Mouse (Mus musculus) forebrain, postnatal 0 days (tissue): ENCODE results near the gene Gm2115. TPM values are rescaled to one million over a fixed set of nuclear protein-coding genes. Genes with fewer than 3 reads are reported as not detected.

ENCODE experiments used
- ATAC-seq: fragments of 200-750 bp; cut with Nextera tagmentation; 2 replicates; pipeline ENCODE4 v1.8.0; 2017; ENCODE audit warnings: mild to moderate bottlenecking, moderate library complexity
- DNase-seq: peaks from one replicate; pipeline ENCODE4 v3.0.0-alpha.2; 2015
- H3K27ac ChIP-seq: fragments of 300-500 bp; sonication (generic); 2 replicates; pipeline ENCODE4 v1.5.1; 2014; ENCODE audit warnings: low read depth, mild to moderate bottlenecking, antibody characterized with exemption, low read length, moderate library complexity, mixed read lengths
- H3K27me3 ChIP-seq: fragments of 300-500 bp; sonication (generic); 2 replicates; pipeline ENCODE4 v1.6.1; 2014; ENCODE audit warnings: mild to moderate bottlenecking, low read length, mixed read lengths; ENCODE audit not compliant: insufficient read depth
- H3K36me3 ChIP-seq: fragments of 300-500 bp; sonication (generic); 2 replicates; pipeline ENCODE4 v1.6.1; 2014; ENCODE audit warnings: mild to moderate bottlenecking, moderate library complexity; ENCODE audit not compliant: insufficient read depth
- H3K4me1 ChIP-seq: fragments of 300-500 bp; sonication (generic); 2 replicates; pipeline ENCODE4 v1.6.1; 2014; ENCODE audit warnings: antibody characterized with exemption; ENCODE audit not compliant: insufficient read depth
- H3K4me2 ChIP-seq: fragments of 300-500 bp; sonication (generic); 2 replicates; pipeline ENCODE4 v1.6.1; 2014; ENCODE audit warnings: low read depth, mild to moderate bottlenecking, moderate library complexity
- H3K4me3 ChIP-seq: fragments of 300-500 bp; sonication (generic); 2 replicates; pipeline ENCODE4 v1.5.1; 2014; ENCODE audit warnings: low read depth, low read length, mixed read lengths
- H3K9ac ChIP-seq: fragments of 300-500 bp; sonication (generic); 2 replicates; pipeline ENCODE4 v1.6.1; 2014; ENCODE audit warnings: mild to moderate bottlenecking
- H3K9me3 ChIP-seq: fragments of 300-500 bp; sonication (generic); 2 replicates; pipeline ENCODE4 v1.6.1; 2016; ENCODE audit warnings: low read length
- CTCF ChIP-seq: sonication (generic); IDR thresholded peaks from 2 replicates; pipeline ENCODE4 v1.5.1; 2016; ENCODE audit warnings: antibody characterized with exemption, control low read depth, low read depth
- WGBS: fragments of 180-500 bp; shearing (Covaris S2); extraction: QIAGEN DNeasy Blood & Tissue Kit; methylation state at CpG from one replicate; pipeline ENCODE4 v1.1.7; 2014; 5-methylcytosine and 5-hydroxymethylcytosine counted together
- polyA plus RNA-seq: library from polyadenylated mRNA; unstranded; fragments of >200 nt; fragmentation: Nextera tagmentation; extraction: Ambion mirVana; gene quantifications from 2 replicates; pipeline ENCODE4 v1.2.1, GENCODE M21; 2015
- total RNA-seq: library from RNA; depleted of rRNA; stranded (reverse); fragments of >200 nt; gene quantifications from 2 replicates; pipeline ENCODE4 v1.2.3, GENCODE M21; 2014; rRNA removed

Gene Gm2115
- 0.71 and 0.85 TPM in 2 replicates for total RNA-seq
- 0.44 and 0.50 TPM in 2 replicates for polyA plus RNA-seq

DNA sequence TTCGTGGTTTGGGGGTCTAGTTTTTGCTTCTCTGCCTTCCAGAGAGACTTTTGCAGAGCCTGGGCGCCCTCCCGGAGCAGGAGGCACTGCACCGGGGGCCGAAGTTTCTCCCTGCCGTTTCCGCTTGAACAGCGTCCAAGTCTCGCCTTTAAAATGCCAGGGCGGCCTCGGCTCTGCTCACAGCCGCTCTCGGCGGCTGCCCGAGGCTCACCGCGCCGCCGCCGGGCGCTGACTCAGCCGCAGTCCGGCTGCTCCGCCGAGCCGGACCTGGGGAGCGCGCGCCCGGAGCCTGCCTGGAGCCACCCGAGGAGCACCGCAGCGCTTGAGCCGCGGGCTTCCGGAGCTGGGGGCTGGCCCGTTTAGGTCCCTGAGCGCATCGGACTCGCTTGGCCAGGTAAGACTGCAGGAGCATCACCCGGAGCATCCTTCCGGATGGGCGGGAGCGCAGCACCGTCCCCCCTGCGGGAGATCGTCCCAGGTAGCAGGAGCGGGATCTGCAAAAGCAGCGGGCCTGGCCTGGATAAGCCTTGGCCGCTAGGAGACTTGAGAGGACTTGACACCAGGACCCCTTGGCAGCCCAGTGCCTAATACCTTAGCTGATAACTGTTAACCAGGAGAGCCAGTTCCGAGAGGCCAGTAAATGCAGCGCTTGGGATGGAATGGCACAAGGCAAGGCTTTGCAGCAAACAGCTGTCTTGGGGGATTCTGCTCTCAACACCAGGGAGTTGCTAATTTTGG is at the start of gene Gm2115:
TSS of gene Gm2115 (plus strand) at position 159 of the 738 bp plus-strand sequence.
- H3K4me3 ChIP-seq = peak within 1 kb of the TSS; percentile 50
- TF ChIP-seq CTCF = 0 out of 2 replicates have a peak, but pooled peaks have one; percentile 10
- DNase-seq (peak; percentile 18), ATAC-seq (peak; percentile 75)
- no peaks in the 10 kb centered on the region for H3K36me3 ChIP-seq
- no peaks in the 10 kb centered on the region for H3K4me1 ChIP-seq
- 1% methylated on average over 52 of the region's 52 CpGs for WGBS
- H3K9me3 ChIP-seq = no peaks in the 10 kb centered on the region
- H3K4me2 ChIP-seq = peak within 1 kb of the TSS; percentile 99
- peak within 1 kb of the TSS; percentile 51 for H3K9ac ChIP-seq
- H3K27ac ChIP-seq = no peak within 1 kb of the TSS
- H3K27me3 ChIP-seq = no peaks in the 10 kb centered on the region

GRCm38 (mm10) chr7:84483447-84484407 is 45.0 kb upstream of the Gm2115 start:
- Histone ChIP-seq H3K27me3 (no peaks in the 10 kb centered on the region), H3K4me2 (no peak overlapping the region), H3K27ac (no peak overlapping the region), H3K9me3 (no peaks in the 10 kb centered on the region), H3K36me3 (no peaks in the 10 kb centered on the region), H3K4me1 (no peaks in the 10 kb centered on the region), H3K4me3 (no peak overlapping the region), H3K9ac (no peak overlapping the region)
- WGBS = 78% methylated on average over 3 of the region's 3 CpGs
- DNase-seq (no peak), ATAC-seq (no peak)
- no peak for TF ChIP-seq CTCF

DNA sequence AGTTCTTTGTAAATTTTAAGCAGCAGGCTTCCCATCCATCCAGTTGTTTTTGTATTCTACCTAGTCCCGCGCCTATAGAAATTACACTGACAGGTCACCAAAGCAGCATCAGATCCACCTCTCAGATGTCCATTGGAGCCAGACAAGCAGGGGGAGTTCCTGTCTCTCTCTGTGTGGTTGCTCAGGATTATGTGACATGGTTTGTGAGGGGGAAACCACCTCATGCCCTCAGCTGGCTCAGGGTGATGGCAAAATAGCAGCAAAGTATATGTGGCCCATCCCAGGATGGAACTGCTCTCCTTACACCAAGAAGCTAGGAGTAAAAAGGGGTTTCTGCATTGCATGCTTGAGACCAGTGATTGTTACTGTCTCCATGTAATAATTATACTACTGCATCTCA is 42.3 kb upstream of the Gm2115 start:
- no peaks in the 10 kb centered on the region for H3K9me3 ChIP-seq
- H3K4me2 ChIP-seq = no peak overlapping the region
- DNase-seq (no peak), ATAC-seq (no peak)
- no peaks in the 10 kb centered on the region for H3K27me3 ChIP-seq
- H3K36me3 ChIP-seq = no peaks in the 10 kb centered on the region
- no peak overlapping the region for H3K27ac ChIP-seq
- TF ChIP-seq CTCF = no peak
- H3K4me3 ChIP-seq = no peak overlapping the region
- H3K9ac ChIP-seq = no peak overlapping the region
- WGBS = 95% methylated on average over 2 of the region's 2 CpGs
- H3K4me1 ChIP-seq = no peaks in the 10 kb centered on the region

GRCm38 (mm10) chr7:84503163-84503562 is 25.6 kb upstream of the Gm2115 start:
- H3K4me1 ChIP-seq = no peaks in the 10 kb centered on the region
- H3K27ac ChIP-seq = no peak overlapping the region
- H3K9ac ChIP-seq = no peak overlapping the region
- 100% methylated on average over 1 of the region's 1 CpGs for WGBS
- no peaks in the 10 kb centered on the region for H3K36me3 ChIP-seq
- DNase-seq (no peak), ATAC-seq (no peak)
- H3K9me3 ChIP-seq = no peaks in the 10 kb centered on the region
- H3K27me3 ChIP-seq = no peaks in the 10 kb centered on the region
- H3K4me2 ChIP-seq = no peak overlapping the region
- no peak overlapping the region for H3K4me3 ChIP-seq
- no peak for TF ChIP-seq CTCF

GRCm38 (mm10) chr7:84518533-84519198 is 10.1 kb upstream of the Gm2115 start:
- Histone ChIP-seq H3K4me1 (0 out of 2 replicates have a peak, but pooled peaks cover 3% of the 10 kb centered on the region), H3K4me2 (no peak overlapping the region), H3K36me3 (no peaks in the 10 kb centered on the region), H3K4me3 (no peak overlapping the region), H3K27me3 (no peaks in the 10 kb centered on the region), H3K9ac (no peak overlapping the region), H3K27ac (no peak overlapping the region), H3K9me3 (no peaks in the 10 kb centered on the region)
- no peak for TF ChIP-seq CTCF
- DNase-seq (no peak), ATAC-seq (no peak)

DNA sequence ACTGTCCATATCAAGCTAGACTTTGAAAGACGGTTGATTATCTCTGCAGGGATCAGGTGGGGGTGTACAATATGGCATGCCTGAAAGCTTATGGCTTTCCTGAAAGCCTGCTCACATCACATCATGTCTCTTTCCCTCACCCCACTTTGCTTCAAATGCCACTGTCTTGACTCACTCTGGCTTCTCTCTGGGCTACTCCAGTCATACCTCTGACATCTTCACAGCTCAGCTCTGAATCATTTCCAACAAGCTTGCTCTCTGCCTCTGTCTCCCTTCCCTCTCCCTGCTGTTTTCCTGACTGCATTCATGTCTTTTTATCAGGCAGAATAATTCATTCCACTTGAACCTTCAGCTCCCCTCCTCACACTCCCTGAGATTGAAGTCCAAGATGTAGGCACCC is 7.4 kb upstream of the Gm2115 start:
- no peak for TF ChIP-seq CTCF
- WGBS = 80% methylated on average over 1 of the region's 1 CpGs
- Histone ChIP-seq H3K4me3 (no peak overlapping the region), H3K27me3 (no peaks in the 10 kb centered on the region), H3K27ac (no peak overlapping the region), H3K9ac (no peak overlapping the region), H3K9me3 (no peaks in the 10 kb centered on the region), H3K36me3 (no peaks in the 10 kb centered on the region), H3K4me2 (no peak overlapping the region), H3K4me1 (0 out of 2 replicates have a peak, but pooled peaks cover 3% of the 10 kb centered on the region)
- no peak for ATAC-seq
- no peak for DNase-seq
